Mouse (Mus musculus): ENCODE data around the gene Ncoa4. TPM values are rescaled to one million over a fixed set of nuclear protein-coding genes. Genes with fewer than 3 reads are reported as not detected.
A peak's percentile ranks its signal among the peaks of the same experiment; 100 is the strongest.
"Not testable (repeated sequence)": the region's sequence is repeated elsewhere in the genome, so short reads cannot be mapped to it uniquely, and the experiment has no call there.

Ncoa4 gene
- polyA plus RNA-seq, 1 experiment from 2014 or later: 332 TPM

- WGBS (ENCODE audit: insufficient replicate concordance): 42% methylated on average over 2 of the region's 2 CpGs
- Histone ChIP-seq H3K4me1 (replicated peaks) (peaks cover 22% of the 10 kb centered on the region), H3K4me2 (no peak overlapping the region), H3K27me3 (no peaks in the 10 kb centered on the region), H3K36me3 (replicated peaks) (peaks cover 77% of the 10 kb centered on the region), H3K9me3 (replicated peaks) (no peaks in the 10 kb centered on the region), H3K27ac (replicated peaks) (no peak overlapping the region), H3K9ac (no peak overlapping the region), H3K4me3 (replicated peaks) (no peak overlapping the region)
- ATAC-seq (ENCODE audit: insufficient read depth): no peak; the same call in 1 of the 2 replicates
These were observed 15.6 kb downstream of the Ncoa4 start for GRCm38 (mm10) chr14:32175310-32175709.

DNA sequence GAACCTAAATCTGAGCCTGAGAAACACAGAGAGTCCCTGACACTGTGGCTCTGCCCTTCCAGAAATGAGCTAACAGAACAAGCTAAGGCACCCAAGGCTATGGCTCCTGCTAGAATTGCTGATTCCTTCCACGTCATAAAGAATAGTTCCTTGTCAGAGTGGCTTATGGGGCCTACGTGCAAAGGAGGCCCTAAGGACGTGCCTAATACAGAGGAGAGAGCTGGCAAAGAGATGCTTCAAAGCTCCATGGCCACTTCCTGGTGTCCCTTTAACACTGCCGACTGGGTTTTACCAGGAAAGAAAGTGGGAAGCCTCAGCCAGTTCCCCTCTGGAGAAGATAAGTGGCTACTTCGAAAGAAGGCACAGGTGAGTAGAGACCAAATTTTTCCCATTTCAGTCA lies 16.9 kb downstream of the Ncoa4 start:
- ATAC-seq (ENCODE audit: insufficient read depth); H3K27ac ChIP-seq (replicated peaks); H3K9me3 ChIP-seq (replicated peaks); H3K4me2 ChIP-seq; H3K27me3 ChIP-seq; H3K4me3 ChIP-seq (replicated peaks); H3K9ac ChIP-seq: not testable (repeated sequence)
- peaks cover 76% of the 10 kb centered on the region for H3K36me3 ChIP-seq (replicated peaks)
- H3K4me1 ChIP-seq (replicated peaks): peaks cover 16% of the 10 kb centered on the region
- WGBS (ENCODE audit: insufficient replicate concordance): 85% methylated on average over 5 of the region's 5 CpGs

DNA sequence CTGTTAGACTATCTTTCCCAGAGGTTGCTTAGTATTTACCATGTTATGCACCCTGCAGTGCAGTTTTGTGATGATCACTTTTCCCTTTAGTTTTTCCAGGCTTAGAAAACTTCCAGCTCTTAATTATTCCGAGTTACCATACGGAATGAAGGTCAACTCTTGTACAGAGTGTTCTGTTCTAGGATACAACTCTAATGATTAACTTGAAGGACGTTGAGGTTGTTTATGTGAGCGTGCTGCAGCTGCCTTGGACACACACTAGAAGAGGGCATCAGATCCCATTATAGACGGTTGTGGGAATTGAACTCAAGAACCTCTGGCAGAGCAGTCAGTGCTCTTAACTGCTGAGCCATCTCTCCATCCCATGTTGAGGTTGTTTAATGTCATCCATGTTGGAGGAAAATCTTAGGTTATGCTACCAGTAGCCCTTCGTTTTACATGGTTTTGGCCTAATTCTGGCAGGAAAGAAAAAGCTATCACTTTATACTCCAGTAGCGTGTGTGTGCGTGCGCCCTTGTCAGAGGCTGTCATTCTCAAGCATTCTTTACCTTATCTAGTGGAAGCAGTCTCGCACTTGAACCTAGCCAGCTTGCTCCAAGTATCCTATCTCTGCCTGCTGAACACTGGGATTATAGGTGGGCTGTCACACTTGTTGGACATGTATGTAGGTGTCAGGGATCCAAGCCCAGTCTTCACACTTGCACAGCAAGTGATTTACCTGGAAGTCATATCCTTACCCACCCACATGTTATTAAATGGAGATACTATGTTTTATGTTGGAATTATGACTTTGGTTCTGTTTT lies 19.9 kb downstream of the Ncoa4 start:
- H3K27me3 ChIP-seq: no peaks in the 10 kb centered on the region
- peak; percentile 41 for ATAC-seq (ENCODE audit: insufficient read depth)
- H3K27ac ChIP-seq (replicated peaks): no peak overlapping the region; the same call in 1 of the 2 replicates
- H3K4me2 ChIP-seq: no peak overlapping the region
- H3K4me1 ChIP-seq (replicated peaks): peaks cover 6% of the 10 kb centered on the region
- 64% methylated on average over 10 of the region's 10 CpGs for WGBS (ENCODE audit: insufficient replicate concordance)
- H3K9ac ChIP-seq: no peak overlapping the region
- H3K36me3 ChIP-seq (replicated peaks): peaks cover 78% of the 10 kb centered on the region
- no peak overlapping the region for H3K4me3 ChIP-seq (replicated peaks)
- no peaks in the 10 kb centered on the region for H3K9me3 ChIP-seq (replicated peaks)

DNA sequence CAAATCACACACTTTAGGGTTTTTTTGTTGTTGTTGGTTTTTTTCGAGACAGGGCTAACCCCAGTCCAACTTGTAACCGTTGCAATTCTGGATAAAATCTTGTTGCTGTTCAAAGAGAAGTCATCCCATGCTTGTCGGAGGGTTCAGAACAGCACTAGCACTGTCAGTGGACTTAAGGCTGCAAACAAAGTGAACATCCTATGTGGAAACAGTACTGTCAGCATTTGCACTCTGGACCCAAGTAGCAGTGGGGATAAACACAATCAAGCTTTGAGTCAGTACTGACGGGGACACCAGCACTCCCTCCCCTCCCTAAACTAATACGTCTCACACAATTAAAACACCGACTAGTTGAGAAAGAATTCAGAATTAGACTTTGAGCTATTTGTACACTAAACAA lies 21.2 kb downstream of the Ncoa4 start:
- H3K9ac ChIP-seq: no peak overlapping the region
- ATAC-seq (ENCODE audit: insufficient read depth): no peak; the same call in 1 of the 2 replicates
- no peaks in the 10 kb centered on the region for H3K9me3 ChIP-seq (replicated peaks)
- peaks cover 6% of the 10 kb centered on the region; the same call in 1 of the 2 replicates for H3K4me1 ChIP-seq (replicated peaks)
- H3K4me2 ChIP-seq: no peak overlapping the region
- no peaks in the 10 kb centered on the region for H3K27me3 ChIP-seq
- no peak overlapping the region for H3K27ac ChIP-seq (replicated peaks)
- 74% methylated on average over 6 of the region's 6 CpGs for WGBS (ENCODE audit: insufficient replicate concordance)
- no peak overlapping the region for H3K4me3 ChIP-seq (replicated peaks)
- H3K36me3 ChIP-seq (replicated peaks): peaks cover 78% of the 10 kb centered on the region

DNA sequence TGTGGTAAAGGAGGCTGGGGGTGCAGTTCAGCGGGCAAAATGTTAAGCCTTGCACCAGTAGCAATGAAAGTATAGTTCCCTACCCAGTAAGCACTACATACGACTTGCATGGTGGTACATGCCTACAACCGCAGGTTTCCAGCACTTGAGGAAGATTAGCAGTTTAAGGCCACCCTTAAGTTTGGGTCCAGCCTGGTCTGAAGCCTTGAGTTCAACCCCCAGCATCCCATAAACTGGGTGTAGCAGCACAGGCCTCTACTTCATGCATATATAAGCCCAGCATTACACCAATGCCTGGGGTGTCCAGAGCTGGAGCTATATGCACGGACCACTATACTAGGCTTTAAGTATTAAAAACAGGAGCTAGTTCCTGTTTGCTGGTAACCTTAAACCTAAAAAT lies 24.2 kb downstream of the Ncoa4 start:
- H3K4me1 ChIP-seq (replicated peaks): peaks cover 6% of the 10 kb centered on the region; the same call in 1 of the 2 replicates
- H3K27me3 ChIP-seq: no peaks in the 10 kb centered on the region
- H3K9ac ChIP-seq: no peak overlapping the region
- ATAC-seq (ENCODE audit: insufficient read depth): no peak
- H3K9me3 ChIP-seq (replicated peaks): no peaks in the 10 kb centered on the region
- H3K4me3 ChIP-seq (replicated peaks): no peak overlapping the region
- no peak overlapping the region for H3K27ac ChIP-seq (replicated peaks)
- H3K36me3 ChIP-seq (replicated peaks): peaks cover 93% of the 10 kb centered on the region
- no peak overlapping the region for H3K4me2 ChIP-seq
- WGBS (ENCODE audit: insufficient replicate concordance): 88% methylated on average over 4 of the region's 4 CpGs

GRCm38 (mm10) chr14:32190627-32191391 lies 31.1 kb downstream of the Ncoa4 start:
- Histone ChIP-seq H3K9ac (no peak overlapping the region), H3K4me3 (replicated peaks) (no peak overlapping the region), H3K4me1 (replicated peaks) (peaks cover 7% of the 10 kb centered on the region), H3K9me3 (replicated peaks) (no peaks in the 10 kb centered on the region), H3K36me3 (replicated peaks) (peaks cover 81% of the 10 kb centered on the region), H3K4me2 (no peak overlapping the region), H3K27me3 (no peaks in the 10 kb centered on the region), H3K27ac (replicated peaks) (peak overlapping the region; percentile 45)
- ATAC-seq (ENCODE audit: insufficient read depth): peak; percentile 67
- WGBS (ENCODE audit: insufficient replicate concordance): 75% methylated on average over 6 of the region's 6 CpGs

GRCm38 (mm10) chr14:32191926-32192325 lies 32.3 kb downstream of the Ncoa4 start:
- no peaks in the 10 kb centered on the region for H3K9me3 ChIP-seq (replicated peaks)
- H3K4me2 ChIP-seq: no peak overlapping the region
- H3K9ac ChIP-seq: no peak overlapping the region
- no peak for ATAC-seq (ENCODE audit: insufficient read depth)
- H3K4me1 ChIP-seq (replicated peaks): peaks cover 7% of the 10 kb centered on the region
- H3K27me3 ChIP-seq: no peaks in the 10 kb centered on the region
- H3K27ac ChIP-seq (replicated peaks): peak overlapping the region; percentile 26; the same call in 1 of the 2 replicates
- H3K36me3 ChIP-seq (replicated peaks): peaks cover 72% of the 10 kb centered on the region
- 54% methylated on average over 5 of the region's 5 CpGs for WGBS (ENCODE audit: insufficient replicate concordance)
- H3K4me3 ChIP-seq (replicated peaks): no peak overlapping the region

- Histone ChIP-seq H3K36me3 (replicated peaks) (peaks cover 72% of the 10 kb centered on the region), H3K9ac (no peak overlapping the region), H3K27ac (replicated peaks) (no peak overlapping the region), H3K4me1 (replicated peaks) (peaks cover 7% of the 10 kb centered on the region), H3K9me3 (replicated peaks) (no peaks in the 10 kb centered on the region), H3K27me3 (no peaks in the 10 kb centered on the region), H3K4me2 (no peak overlapping the region), H3K4me3 (replicated peaks) (no peak overlapping the region)
- 35% methylated on average over 3 of the region's 3 CpGs for WGBS (ENCODE audit: insufficient replicate concordance)
- ATAC-seq (ENCODE audit: insufficient read depth): peak; percentile 32; the same call in 1 of the 2 replicates
These were observed 32.8 kb downstream of the Ncoa4 start for GRCm38 (mm10) chr14:32192437-32192836.

GRCm38 (mm10) chr14:32193557-32193956 lies 33.9 kb downstream of the Ncoa4 start:
- not testable (repeated sequence) for H3K4me1 ChIP-seq (replicated peaks); H3K4me3 ChIP-seq (replicated peaks); H3K9ac ChIP-seq; H3K27ac ChIP-seq (replicated peaks); H3K9me3 ChIP-seq (replicated peaks); ATAC-seq (ENCODE audit: insufficient read depth); H3K27me3 ChIP-seq; H3K4me2 ChIP-seq
- H3K36me3 ChIP-seq (replicated peaks): peaks cover 70% of the 10 kb centered on the region
- WGBS (ENCODE audit: insufficient replicate concordance): 67% methylated on average over 5 of the region's 5 CpGs

GRCm38 (mm10) chr14:32201354-32201753 lies 41.7 kb downstream of the Ncoa4 start:
- WGBS (ENCODE audit: insufficient replicate concordance): under 1% methylated on average over 24 of the region's 26 CpGs
- peak; percentile 41 for ATAC-seq (ENCODE audit: insufficient read depth)
- H3K4me2 ChIP-seq: peak overlapping the region; percentile 88
- H3K9ac ChIP-seq: peak overlapping the region; percentile 98
- peaks cover 32% of the 10 kb centered on the region for H3K36me3 ChIP-seq (replicated peaks)
- no peaks in the 10 kb centered on the region for H3K27me3 ChIP-seq
- no peaks in the 10 kb centered on the region for H3K9me3 ChIP-seq (replicated peaks)
- H3K4me3 ChIP-seq (replicated peaks): peak overlapping the region; percentile 100
- H3K27ac ChIP-seq (replicated peaks): peak overlapping the region; percentile 85
- peaks cover 30% of the 10 kb centered on the region for H3K4me1 ChIP-seq (replicated peaks)

GRCm38 (mm10) chr14:32201791-32202451 lies 42.3 kb downstream of the Ncoa4 start, which contains the start of the genes Timm23 and Parg:
Gene Timm23 (minus strand): TSS chr14:32201898.
Gene Parg (plus strand): TSS chr14:32201949.
- Histone ChIP-seq H3K27ac (replicated peaks) (peak within 1 kb of the TSS; percentile 85), H3K4me3 (replicated peaks) (peak within 1 kb of the TSS; percentile 100), H3K9ac (peak within 1 kb of the TSS; percentile 98), H3K36me3 (replicated peaks) (peaks cover 29% of the 10 kb centered on the region), H3K4me2 (peak within 1 kb of the TSS; percentile 88), H3K4me1 (replicated peaks) (peaks cover 30% of the 10 kb centered on the region), H3K9me3 (replicated peaks) (no peaks in the 10 kb centered on the region), H3K27me3 (no peaks in the 10 kb centered on the region)
- ATAC-seq (ENCODE audit: insufficient read depth): peak; percentile 94
- under 1% methylated on average over 77 of the region's 77 CpGs for WGBS (ENCODE audit: insufficient replicate concordance)
